Mouse (Mus musculus) subcutaneous adipose tissue, adult 2 months (tissue): ENCODE data around the gene Slc4a10. TPM values are rescaled to one million over a fixed set of nuclear protein-coding genes. Genes with fewer than 3 reads are reported as not detected.

Source experiments
- polyA plus RNA-seq: library from polyadenylated mRNA; depleted of rRNA; stranded (reverse); fragments of >200 nt; gene quantifications from 2 replicates; pipeline ENCODE4 v1.2.3, GENCODE M21; 2012; ENCODE audit warnings: low replicate concordance; rRNA removed

The Slc4a10 gene
- polyA plus RNA-seq: not detected in 2 replicates

GRCm38 (mm10) chr2:62046421-62046845, at the start of gene Slc4a10:
Slc4a10 (plus strand) TSS chr2:62046462.

Other genes with a start within 250 kb of the Slc4a10 start
- gene Tbr1, start 243.5 kb upstream of the Slc4a10 start, polyA plus RNA-seq: not detected in 2 replicates